Mouse (Mus musculus): Measurements from ENCODE around the gene Rel. TPM values are rescaled to one million over a fixed set of nuclear protein-coding genes. Genes with fewer than 3 reads are reported as not detected.

The Rel gene
- polyA plus RNA-seq, 1 experiment = 0.01 TPM

DNA sequence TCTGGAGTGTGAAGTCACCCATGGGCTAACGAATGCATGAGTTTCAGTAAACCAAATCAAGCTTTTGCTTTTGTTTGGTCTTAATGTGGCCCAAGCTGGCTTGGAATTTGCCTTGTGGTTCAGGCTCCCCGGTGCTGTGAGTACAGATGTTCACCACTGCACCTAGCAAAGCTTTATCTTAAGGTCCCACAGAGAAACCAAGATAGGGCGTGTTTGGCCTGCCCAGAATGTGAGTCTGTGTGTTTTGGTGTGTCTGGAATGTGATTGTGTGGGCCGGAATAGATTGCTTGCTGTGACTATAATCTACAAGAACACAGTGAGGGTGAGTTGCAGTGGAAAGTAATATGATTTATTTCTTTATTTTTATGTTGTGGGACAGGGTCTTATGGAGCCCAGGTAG, 40.6 kb downstream of the Rel start:
- Histone ChIP-seq H3K27me3 (ENCODE audit: control insufficient read depth) (no peaks in the 10 kb centered on the region), H3K9me3 (ENCODE audit: control insufficient read depth, low read length) (no peaks in the 10 kb centered on the region), H3K4me1 (ENCODE audit: control insufficient read depth) (peaks cover 2% of the 10 kb centered on the region; the same call in 1 of the 2 replicates), H3K36me3 (ENCODE audit: control insufficient read depth) (peaks cover 50% of the 10 kb centered on the region), H3K4me3 (replicated peaks) (no peak overlapping the region)
- TF ChIP-seq GATA1 (IDR thresholded peaks at IDR 0.05; ENCODE audit: low read length) = no peak
- TF ChIP-seq TAL1 (IDR thresholded peaks at IDR 0.05; ENCODE audit: low read length) = no peak

DNA sequence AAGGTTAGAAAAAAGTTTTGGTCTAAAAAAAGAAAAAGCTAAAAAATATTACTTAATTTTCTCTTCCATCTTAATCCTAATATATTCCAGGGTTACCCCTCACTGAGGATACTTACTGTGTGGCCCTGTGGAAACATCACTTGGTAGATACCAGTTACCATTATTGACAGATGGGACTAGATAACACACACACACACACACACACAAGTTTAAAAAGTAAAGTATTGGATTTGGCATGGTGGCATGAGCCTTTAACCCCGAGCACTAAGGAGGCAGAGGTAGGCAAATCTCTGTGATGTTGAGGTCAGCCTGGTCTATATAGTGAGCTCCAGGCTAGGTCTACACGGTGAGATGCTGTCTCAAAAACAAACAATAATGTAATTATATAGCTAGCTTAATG, 42.6 kb downstream of the Rel start:
- Histone ChIP-seq H3K27me3 (ENCODE audit: control insufficient read depth) (no peaks in the 10 kb centered on the region), H3K4me3 (replicated peaks) (no peak overlapping the region), H3K36me3 (ENCODE audit: control insufficient read depth) (peaks cover 57% of the 10 kb centered on the region), H3K9me3 (ENCODE audit: control insufficient read depth, low read length) (no peaks in the 10 kb centered on the region), H3K4me1 (ENCODE audit: control insufficient read depth) (peaks cover 2% of the 10 kb centered on the region; the same call in 1 of the 2 replicates)
- TF ChIP-seq GATA1 (IDR thresholded peaks at IDR 0.05; ENCODE audit: low read length) (no peak), TAL1 (IDR thresholded peaks at IDR 0.05; ENCODE audit: low read length) (no peak)

DNA sequence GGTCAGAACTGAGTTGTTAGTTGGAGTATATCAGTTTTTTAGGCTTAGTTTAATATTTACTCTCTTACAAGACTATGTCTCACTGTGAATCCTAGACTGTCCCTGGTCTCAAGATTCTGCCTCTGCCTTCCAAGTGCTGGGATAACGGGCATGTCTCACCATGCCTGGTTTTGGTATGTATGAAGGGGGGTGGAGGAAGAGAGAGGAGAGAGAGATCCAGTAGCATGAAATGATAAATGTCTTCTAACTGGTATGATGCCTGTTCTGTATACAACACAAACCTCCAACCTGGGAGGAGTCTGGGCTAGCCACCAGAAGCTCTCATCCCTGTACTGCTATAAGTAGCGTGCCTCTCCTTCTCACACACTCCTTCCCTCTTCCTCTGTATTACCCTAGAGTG, 44.3 kb downstream of the Rel start:
- peaks cover 67% of the 10 kb centered on the region for H3K36me3 ChIP-seq (ENCODE audit: control insufficient read depth)

DNA sequence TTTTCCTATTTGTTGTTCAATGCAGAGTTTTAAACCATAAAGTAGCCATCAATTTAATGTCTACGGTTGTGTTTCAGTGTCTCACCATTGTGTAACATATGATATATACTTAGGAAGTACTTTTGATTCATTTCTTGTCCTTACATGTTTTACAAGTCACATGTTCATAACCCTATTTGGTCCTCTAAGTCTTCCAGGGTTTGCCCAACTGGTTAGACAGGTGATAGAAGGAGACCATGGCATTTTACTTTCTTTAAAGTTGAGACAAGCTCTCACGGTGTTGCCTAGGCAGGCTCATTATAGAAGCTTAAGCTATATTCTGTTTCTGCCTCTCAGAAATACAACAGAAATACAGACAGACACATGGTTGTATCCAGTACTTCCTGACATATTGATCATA, 44.9 kb downstream of the Rel start:
- H3K36me3 ChIP-seq (ENCODE audit: control insufficient read depth) = peaks cover 66% of the 10 kb centered on the region
- no peak overlapping the region for H3K4me3 ChIP-seq (replicated peaks)
- H3K9me3 ChIP-seq (ENCODE audit: control insufficient read depth, low read length) = no peaks in the 10 kb centered on the region
- H3K27me3 ChIP-seq (ENCODE audit: control insufficient read depth) = no peaks in the 10 kb centered on the region
- TF ChIP-seq TAL1 (IDR thresholded peaks at IDR 0.05; ENCODE audit: low read length) = no peak
- no peak for TF ChIP-seq GATA1 (IDR thresholded peaks at IDR 0.05; ENCODE audit: low read length)
- peaks cover 4% of the 10 kb centered on the region; the same call in 1 of the 2 replicates for H3K4me1 ChIP-seq (ENCODE audit: control insufficient read depth)

More for the DNA sequence above, 44.3 kb downstream of the Rel start:
- Histone ChIP-seq H3K4me1 (ENCODE audit: control insufficient read depth) (peaks cover 4% of the 10 kb centered on the region; the same call in 1 of the 2 replicates), H3K4me3 (replicated peaks) (no peak overlapping the region), H3K9me3 (ENCODE audit: control insufficient read depth, low read length) (no peaks in the 10 kb centered on the region), H3K27me3 (ENCODE audit: control insufficient read depth) (no peaks in the 10 kb centered on the region)
- no peak for TF ChIP-seq TAL1 (IDR thresholded peaks at IDR 0.05; ENCODE audit: low read length)
- no peak for TF ChIP-seq GATA1 (IDR thresholded peaks at IDR 0.05; ENCODE audit: low read length)

DNA sequence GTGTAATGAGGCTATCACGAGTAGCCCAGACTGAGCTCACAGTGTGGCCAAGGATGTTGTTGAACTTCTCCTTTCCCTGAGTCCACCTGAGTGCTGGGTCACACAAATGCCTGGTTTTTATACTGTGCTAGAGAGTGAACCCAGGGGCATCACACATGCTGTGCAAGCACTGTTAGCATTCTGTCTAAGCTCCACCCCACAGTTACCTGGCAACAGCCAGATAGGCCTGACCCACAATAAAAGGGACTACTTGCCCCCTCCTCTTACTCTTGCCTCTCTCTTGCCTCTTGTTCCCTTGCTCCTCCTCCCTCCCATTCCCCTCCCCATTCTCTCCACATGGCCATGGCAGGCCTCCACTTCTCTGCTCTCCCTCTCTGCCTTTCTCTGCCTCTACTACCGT, 48.4 kb downstream of the Rel start:
- TF ChIP-seq TAL1 (IDR thresholded peaks at IDR 0.05; ENCODE audit: low read length) = no peak
- no peak for TF ChIP-seq GATA1 (IDR thresholded peaks at IDR 0.05; ENCODE audit: low read length)
- no peaks in the 10 kb centered on the region for H3K27me3 ChIP-seq (ENCODE audit: control insufficient read depth)
- no peaks in the 10 kb centered on the region for H3K9me3 ChIP-seq (ENCODE audit: control insufficient read depth, low read length)
- H3K36me3 ChIP-seq (ENCODE audit: control insufficient read depth) = peaks cover 69% of the 10 kb centered on the region
- H3K4me1 ChIP-seq (ENCODE audit: control insufficient read depth) = peaks cover 8% of the 10 kb centered on the region
- H3K4me3 ChIP-seq (replicated peaks) = no peak overlapping the region

DNA sequence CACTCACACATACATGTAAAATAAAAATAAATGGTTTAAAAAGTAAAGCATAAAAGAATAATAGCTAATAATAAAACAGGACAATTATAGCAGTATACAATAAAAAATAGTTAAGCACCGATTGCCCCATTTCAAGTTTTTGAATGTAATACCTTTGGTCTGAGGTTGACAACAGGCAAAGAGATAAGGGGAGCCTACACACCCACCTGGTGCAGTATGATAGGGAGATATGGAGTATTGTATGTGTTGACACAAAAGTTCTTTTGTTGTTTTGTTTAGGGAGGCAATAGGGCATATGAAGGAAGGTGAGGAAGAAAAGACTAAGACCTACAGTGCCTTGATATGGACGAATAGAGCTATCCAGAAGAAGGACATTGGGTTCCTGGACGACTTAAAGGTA, 50.9 kb downstream of the Rel start:
- H3K4me3 ChIP-seq (replicated peaks) = no peak overlapping the region
- TF ChIP-seq TAL1 (IDR thresholded peaks at IDR 0.05; ENCODE audit: low read length) = no peak
- TF ChIP-seq GATA1 (IDR thresholded peaks at IDR 0.05; ENCODE audit: low read length) = no peak
- peaks cover 8% of the 10 kb centered on the region for H3K4me1 ChIP-seq (ENCODE audit: control insufficient read depth)
- H3K9me3 ChIP-seq (ENCODE audit: control insufficient read depth, low read length) = no peaks in the 10 kb centered on the region
- no peaks in the 10 kb centered on the region for H3K27me3 ChIP-seq (ENCODE audit: control insufficient read depth)
- peaks cover 71% of the 10 kb centered on the region for H3K36me3 ChIP-seq (ENCODE audit: control insufficient read depth)

DNA sequence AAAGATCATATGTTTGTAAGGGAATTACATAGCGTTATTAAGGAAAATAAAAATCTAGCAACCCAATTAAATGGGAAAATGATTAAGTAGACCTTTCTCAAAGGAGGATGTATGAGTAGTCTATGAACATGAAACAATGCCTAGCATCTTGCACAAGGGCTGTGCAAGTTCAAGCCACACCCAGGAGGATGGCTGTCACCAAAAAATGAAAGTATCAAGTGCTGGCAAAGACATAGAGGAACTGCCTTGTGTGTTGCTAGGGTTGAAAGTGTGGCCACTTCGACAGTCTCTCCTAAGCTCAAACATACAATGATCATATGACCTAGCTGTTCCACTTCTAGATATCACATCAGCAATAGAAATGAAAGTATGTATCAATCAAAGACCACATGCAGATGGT, 51.9 kb downstream of the Rel start:
- H3K36me3 ChIP-seq (ENCODE audit: control insufficient read depth) = peaks cover 74% of the 10 kb centered on the region
- H3K27me3 ChIP-seq (ENCODE audit: control insufficient read depth) = no peaks in the 10 kb centered on the region
- H3K4me1 ChIP-seq (ENCODE audit: control insufficient read depth) = peaks cover 8% of the 10 kb centered on the region
- H3K4me3 ChIP-seq (replicated peaks) = no peak overlapping the region
- no peaks in the 10 kb centered on the region for H3K9me3 ChIP-seq (ENCODE audit: control insufficient read depth, low read length)
- TF ChIP-seq TAL1 (IDR thresholded peaks at IDR 0.05; ENCODE audit: low read length) = no peak
- TF ChIP-seq GATA1 (IDR thresholded peaks at IDR 0.05; ENCODE audit: low read length) = no peak

DNA sequence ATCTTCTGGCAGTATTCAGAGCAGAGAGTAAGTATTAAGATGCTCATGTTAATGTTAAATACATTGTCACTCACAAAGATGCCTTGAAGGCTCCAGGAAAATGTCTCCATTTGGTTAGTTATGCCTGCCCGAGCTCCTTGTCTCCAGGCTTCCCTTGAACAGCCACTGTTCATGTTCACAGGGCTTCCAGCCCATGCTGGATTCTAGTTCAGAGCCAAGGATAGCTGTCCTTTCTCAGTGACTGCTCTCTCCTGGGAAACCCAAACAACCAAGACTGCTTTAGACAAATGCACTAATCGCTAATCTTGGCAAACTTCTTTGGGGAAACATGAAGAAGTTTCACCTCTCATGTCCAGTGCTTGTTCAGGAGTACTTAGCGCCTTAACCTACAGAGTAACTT, 58.5 kb downstream of the Rel start:
- Histone ChIP-seq H3K9me3 (ENCODE audit: control insufficient read depth, low read length) (no peaks in the 10 kb centered on the region), H3K27me3 (ENCODE audit: control insufficient read depth) (no peaks in the 10 kb centered on the region), H3K36me3 (ENCODE audit: control insufficient read depth) (peaks cover 82% of the 10 kb centered on the region), H3K4me3 (replicated peaks) (no peak overlapping the region), H3K4me1 (ENCODE audit: control insufficient read depth) (no peaks in the 10 kb centered on the region)
- TF ChIP-seq GATA1 (IDR thresholded peaks at IDR 0.05; ENCODE audit: low read length) = no peak
- no peak for TF ChIP-seq TAL1 (IDR thresholded peaks at IDR 0.05; ENCODE audit: low read length)

DNA sequence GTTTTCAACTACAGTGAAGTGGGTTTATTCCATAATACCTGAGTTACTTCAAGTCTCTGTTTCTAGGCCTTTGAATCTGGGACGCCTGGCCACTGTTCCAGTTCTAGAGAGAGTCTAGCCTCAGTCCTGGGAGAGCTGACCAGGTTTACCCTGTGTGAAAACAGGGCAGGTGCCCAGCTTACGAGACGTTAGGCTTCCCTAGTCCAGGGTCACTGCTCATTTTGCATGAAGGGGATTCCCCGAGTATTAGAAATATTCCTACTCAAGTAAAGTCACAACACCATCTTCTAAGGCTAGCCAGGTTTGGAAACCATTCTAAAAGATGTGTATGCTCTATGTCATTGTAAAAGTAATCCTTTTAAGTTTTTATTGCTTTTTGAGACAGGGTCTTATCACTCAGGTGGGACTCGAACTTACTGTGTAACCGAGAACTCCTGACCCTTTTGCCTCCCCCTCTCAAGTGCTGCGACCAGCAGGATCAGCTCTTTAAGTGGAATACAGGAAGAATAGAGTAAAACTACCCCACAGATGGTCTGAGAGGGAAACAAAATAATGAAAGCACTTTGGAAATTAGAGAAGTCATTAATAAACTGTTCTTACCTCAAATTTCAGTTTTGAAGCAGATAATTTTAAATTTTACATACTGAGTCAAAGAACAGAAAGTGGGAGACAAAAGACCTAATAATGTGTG, 66.0 kb downstream of the Rel start:
- H3K36me3 ChIP-seq (ENCODE audit: control insufficient read depth) = peaks cover 39% of the 10 kb centered on the region
- H3K9me3 ChIP-seq (ENCODE audit: control insufficient read depth, low read length) = no peaks in the 10 kb centered on the region

DNA sequence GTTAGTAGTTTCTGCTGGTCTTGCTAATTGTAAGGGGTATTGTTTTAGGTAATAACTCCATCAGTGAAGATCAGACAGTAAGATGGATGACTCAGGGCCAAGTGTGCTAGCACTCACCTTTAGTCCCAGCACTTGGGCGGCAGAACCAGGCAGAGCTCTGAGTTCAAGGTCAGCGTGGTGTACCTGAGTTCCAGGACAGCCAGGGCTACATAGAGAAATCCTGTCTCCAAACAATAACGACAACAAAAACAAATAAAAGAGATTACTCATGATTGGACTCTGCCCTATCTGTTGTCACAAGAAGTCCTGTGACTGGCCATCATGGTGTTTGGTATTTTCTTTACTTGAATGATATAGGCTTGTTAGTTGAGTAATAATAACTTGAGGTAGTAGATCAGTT, 68.9 kb downstream of the Rel start:
- Histone ChIP-seq H3K36me3 (ENCODE audit: control insufficient read depth) (peaks cover 23% of the 10 kb centered on the region), H3K9me3 (ENCODE audit: control insufficient read depth, low read length) (no peaks in the 10 kb centered on the region), H3K4me3 (replicated peaks) (no peak overlapping the region), H3K4me1 (ENCODE audit: control insufficient read depth) (no peaks in the 10 kb centered on the region), H3K27me3 (ENCODE audit: control insufficient read depth) (no peaks in the 10 kb centered on the region)
- TF ChIP-seq TAL1 (IDR thresholded peaks at IDR 0.05; ENCODE audit: low read length) (no peak), GATA1 (IDR thresholded peaks at IDR 0.05; ENCODE audit: low read length) (no peak)

More for the DNA sequence above, 66.0 kb downstream of the Rel start:
- TF ChIP-seq GATA1 (IDR thresholded peaks at IDR 0.05; ENCODE audit: low read length) = no peak
- TF ChIP-seq TAL1 (IDR thresholded peaks at IDR 0.05; ENCODE audit: low read length) = no peak
- Histone ChIP-seq H3K4me1 (ENCODE audit: control insufficient read depth) (no peaks in the 10 kb centered on the region), H3K27me3 (ENCODE audit: control insufficient read depth) (no peaks in the 10 kb centered on the region), H3K4me3 (replicated peaks) (no peak overlapping the region)
